8 mouse cellular contexts compared by ENCODE assay signal in genomic region chr9:95559059-95559935, GRCm38 (mm10). TPM values are rescaled to one million over a fixed set of nuclear protein-coding genes. Genes with fewer than 3 reads are reported as not detected.
DNase-seq lines count a peak whose midpoint lies in the region; ATAC-seq and TF ChIP-seq lines count a peak whose summit lies in the region.

Gene Paqr9, plus strand, starts transcription at chr9:95559657.

- peak; percentile 58 to 73 for DNase-seq in left cerebral cortex, adult 18-20 months (ENCODE audit: low spot score in 2 of 2)
- no peak for DNase-seq in left cerebral cortex, adult 11 months (ENCODE audit: low spot score)
- peak; percentile 82 to 83 for DNase-seq in cerebellum, postnatal 14 days
- peak; percentile 30 to 43 for DNase-seq in frontal cortex, postnatal 14 days (ENCODE audit: low spot score in 2 of 2)
- DNase-seq in intestine, embryonic 14.5 days (ENCODE audit: low spot score), result peak; percentile 67
- peak; percentile 59 to 75 for DNase-seq in left cerebral cortex, postnatal 36 days (ENCODE audit: low spot score in 2 of 2)
- DNase-seq in midbrain, postnatal 0 days (ENCODE audit: low spot score), result peak; percentile 49
- peak; percentile 56 for DNase-seq in testis, postnatal 10 days (ENCODE audit: low spot score)

- peak; percentile 54 for ATAC-seq in intestine, embryonic 14.5 days (replicated peaks; ENCODE audit: low FRiP score, low TSS enrichment, low read depth)
- ATAC-seq in midbrain, postnatal 0 days (ENCODE audit: low FRiP score), result peak; percentile 72

- intact Hi-C loops in left cerebral cortex, postnatal 36 days (cut with DNase I), result no loop called here

- WGBS in intestine, embryonic 14.5 days, result under 1% methylated on average over 70 of the region's 118 CpGs
- WGBS in midbrain, postnatal 0 days, result under 1% methylated on average over 22 of the region's 118 CpGs

- peak within 1 kb of the TSS; percentile 59 for H3K4me3 ChIP-seq in intestine, embryonic 14.5 days (ENCODE audit: low read depth, low read length)
- H3K4me3 ChIP-seq in midbrain, postnatal 0 days (ENCODE audit: low read depth, low read length), result peak within 1 kb of the TSS; percentile 66

- H3K27ac ChIP-seq in intestine, embryonic 14.5 days (ENCODE audit: low read depth), result no peak within 1 kb of the TSS
- peak within 1 kb of the TSS; percentile 78 for H3K27ac ChIP-seq in midbrain, postnatal 0 days (ENCODE audit: low read depth, low read length)

- H3K9ac ChIP-seq in intestine, embryonic 14.5 days (ENCODE audit: low read length), result peak within 1 kb of the TSS; percentile 34
- H3K9ac ChIP-seq in midbrain, postnatal 0 days (replicated peaks; ENCODE audit: low read length, poor library complexity, severe bottlenecking), result peak within 1 kb of the TSS; percentile 80

- no peak for TF ChIP-seq CTCF in midbrain, postnatal 0 days (IDR thresholded peaks at IDR 0.05)

- H3K36me3 ChIP-seq in intestine, embryonic 14.5 days (ENCODE audit: control insufficient read depth, insufficient read depth, low read length), result no peaks in the 10 kb centered on the region
- H3K36me3 ChIP-seq in midbrain, postnatal 0 days (ENCODE audit: insufficient read depth, low read length), result no peaks in the 10 kb centered on the region

- peaks cover 68% of the 10 kb centered on the region for H3K27me3 ChIP-seq in intestine, embryonic 14.5 days (replicated peaks; ENCODE audit: control insufficient read depth, insufficient read depth, low read length)
- H3K27me3 ChIP-seq in midbrain, postnatal 0 days (ENCODE audit: insufficient read depth, low read length), result 0 out of 2 replicates have a peak, but pooled peaks cover 3% of the 10 kb centered on the region

- no peaks in the 10 kb centered on the region for H3K9me3 ChIP-seq in intestine, embryonic 14.5 days (ENCODE audit: control insufficient read depth, low read length)
- no peaks in the 10 kb centered on the region for H3K9me3 ChIP-seq in midbrain, postnatal 0 days (ENCODE audit: low read length)

- peak within 1 kb of the TSS; percentile 96 for H3K4me2 ChIP-seq in intestine, embryonic 14.5 days (ENCODE audit: low read length)
- H3K4me2 ChIP-seq in midbrain, postnatal 0 days (ENCODE audit: low read depth, low read length, poor library complexity, severe bottlenecking), result peak within 1 kb of the TSS; percentile 95

- H3K4me1 ChIP-seq in intestine, embryonic 14.5 days (replicated peaks; ENCODE audit: control insufficient read depth, insufficient read depth, low read length), result no peaks in the 10 kb centered on the region
- H3K4me1 ChIP-seq in midbrain, postnatal 0 days (ENCODE audit: insufficient read depth, low read length), result peaks cover 26% of the 10 kb centered on the region

RNA-seq across cellular contexts. Expression of gene Paqr9, which starts in this region (rescaled TPM):
- total RNA-seq in left cerebral cortex, adult 18-20 months (2021), result 10 to 100 TPM; 31.8 to 32.1 TPM
- 0.05 and 0.11 TPM in 2 replicates for polyA plus RNA-seq in intestine, embryonic 14.5 days (2014; fragmentation: Nextera tagmentation; extraction: Ambion mirVana)
- total RNA-seq in left cerebral cortex, postnatal 36 days (2021), result 10 to 100 TPM; 35.4 to 37.0 TPM
- total RNA-seq in midbrain, postnatal 0 days (2014; rRNA removed), result 29.5 and 32.3 TPM in 2 replicates
- polyA plus RNA-seq in midbrain, postnatal 0 days (2015; fragmentation: Nextera tagmentation; extraction: Ambion mirVana), result 6.1 and 6.5 TPM in 2 replicates

Comparison
In these comparisons a context has a peak if more than half of its experiments do, and no peak if none do; other contexts are left out.
1. Peak in DNase-seq, ATAC-seq, H3K4me3 ChIP-seq, H3K9ac ChIP-seq and H3K4me2 ChIP-seq in intestine, embryonic 14.5 days; RNA of the gene not detected or under 1 TPM.